Mouse (Mus musculus) fat pad, adult 2 months (tissue): Measurements from ENCODE around the gene Ms4a15.

Experiments used
- DNase-seq: peaks from one replicate; pipeline ENCODE4 v3.0.0-alpha.2; 2011; ENCODE audit warnings: low read depth, low spot score; ENCODE audit errors: extremely low read depth

The Ms4a15 gene

GRCm38 (mm10) chr19:10993150-10993549 lies at the start of gene Ms4a15:
Gene Ms4a15, minus strand, starts transcription at chr19:10993250.
- DNase-seq: no peak

- no peak for DNase-seq
Observed at GRCm38 (mm10) chr19:11037570-11037969, 44.5 kb upstream of the Ms4a15 start.

GRCm38 (mm10) chr19:11022382-11022781 lies 29.3 kb upstream of the Ms4a15 start:
- no peak for DNase-seq

GRCm38 (mm10) chr19:11017891-11018290 lies 24.8 kb upstream of the Ms4a15 start, which contains the start of gene Ms4a18:
Gene Ms4a18, minus strand, starts transcription at chr19:11018031.
- DNase-seq: no peak

- DNase-seq: no peak
Observed at GRCm38 (mm10) chr19:11017251-11017650, 24.2 kb upstream of the Ms4a15 start.

- DNase-seq: no peak
Observed at GRCm38 (mm10) chr19:11015998-11016397, 22.9 kb upstream of the Ms4a15 start.

GRCm38 (mm10) chr19:11015468-11015867 lies 22.4 kb upstream of the Ms4a15 start:
- DNase-seq: no peak

- no peak for DNase-seq
Observed at GRCm38 (mm10) chr19:10991911-10992310, 1.1 kb downstream of the Ms4a15 start.

- DNase-seq: no peak
Observed at GRCm38 (mm10) chr19:10990751-10991150, 2.3 kb downstream of the Ms4a15 start.

GRCm38 (mm10) chr19:10988563-10988962 lies 4.5 kb downstream of the Ms4a15 start:
- no peak for DNase-seq

GRCm38 (mm10) chr19:10985889-10986288 lies 7.2 kb downstream of the Ms4a15 start:
- DNase-seq: no peak

GRCm38 (mm10) chr19:10984551-10984950 lies 8.5 kb downstream of the Ms4a15 start:
- DNase-seq: no peak

- no peak for DNase-seq
Observed at GRCm38 (mm10) chr19:10983146-10983545, 9.9 kb downstream of the Ms4a15 start.

- DNase-seq: no peak
Observed at GRCm38 (mm10) chr19:10980210-10980609, 12.8 kb downstream of the Ms4a15 start.

- no peak for DNase-seq
Observed at GRCm38 (mm10) chr19:10979184-10980168, 13.6 kb downstream of the Ms4a15 start.

- DNase-seq: no peak
Observed at GRCm38 (mm10) chr19:10976318-10976717, 16.7 kb downstream of the Ms4a15 start.

GRCm38 (mm10) chr19:10975187-10975586 lies 17.9 kb downstream of the Ms4a15 start:
- no peak for DNase-seq

- no peak for DNase-seq
Observed at GRCm38 (mm10) chr19:10974238-10974865, 18.7 kb downstream of the Ms4a15 start, which contains the start of gene Ms4a10. Gene Ms4a10, minus strand, starts transcription at chr19:10974670.

GRCm38 (mm10) chr19:10973187-10973586 lies 19.9 kb downstream of the Ms4a15 start:
- no peak for DNase-seq

- no peak for DNase-seq
Observed at GRCm38 (mm10) chr19:10972660-10973059, 20.4 kb downstream of the Ms4a15 start.

- no peak for DNase-seq
Observed at GRCm38 (mm10) chr19:10970457-10970856, 22.6 kb downstream of the Ms4a15 start.

GRCm38 (mm10) chr19:10968578-10968977 lies 24.5 kb downstream of the Ms4a15 start:
- DNase-seq: no peak
